Mouse (Mus musculus): Measurements from ENCODE around the gene Atrn. TPM values are rescaled to one million over a fixed set of nuclear protein-coding genes. Genes with fewer than 3 reads are reported as not detected.
A peak's percentile ranks its signal among the peaks of the same experiment; 100 is the strongest.

The Atrn gene
- polyA plus RNA-seq, 1 experiment from 2014 or later = 5.4 TPM

DNA sequence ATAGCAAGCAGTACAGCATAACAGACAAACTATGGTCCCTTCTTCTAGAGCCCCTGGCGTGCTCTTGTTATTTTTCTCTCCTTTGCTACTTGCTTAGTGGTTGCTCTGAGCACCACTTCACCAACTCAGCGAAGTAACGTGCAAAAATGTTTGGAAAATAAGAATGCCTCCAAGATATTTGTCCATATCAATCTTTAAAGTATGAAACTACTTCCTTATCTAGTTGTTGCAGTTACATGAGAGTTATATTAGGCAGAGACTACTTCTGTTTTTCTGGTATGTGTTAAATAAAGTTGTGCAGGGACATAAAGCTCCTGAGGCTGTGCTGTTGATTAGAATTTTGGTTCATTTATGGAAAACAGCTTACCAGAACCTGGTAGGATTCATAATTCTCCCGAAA is 64.7 kb downstream of the Atrn start:
- Histone ChIP-seq H3K27me3 (no peaks in the 10 kb centered on the region), H3K9ac (no peak overlapping the region), H3K36me3 (peaks cover 17% of the 10 kb centered on the region; the same call in 1 of the 2 replicates), H3K4me2 (no peak overlapping the region), H3K4me3 (no peak overlapping the region), H3K9me3 (no peaks in the 10 kb centered on the region), H3K27ac (no peak overlapping the region), H3K4me1 (no peaks in the 10 kb centered on the region)
- WGBS = 86% methylated on average over 4 of the region's 4 CpGs
- no peak for ATAC-seq (ENCODE audit: borderline replicate concordance, extremely low read depth, low FRiP score, low TSS enrichment)

DNA sequence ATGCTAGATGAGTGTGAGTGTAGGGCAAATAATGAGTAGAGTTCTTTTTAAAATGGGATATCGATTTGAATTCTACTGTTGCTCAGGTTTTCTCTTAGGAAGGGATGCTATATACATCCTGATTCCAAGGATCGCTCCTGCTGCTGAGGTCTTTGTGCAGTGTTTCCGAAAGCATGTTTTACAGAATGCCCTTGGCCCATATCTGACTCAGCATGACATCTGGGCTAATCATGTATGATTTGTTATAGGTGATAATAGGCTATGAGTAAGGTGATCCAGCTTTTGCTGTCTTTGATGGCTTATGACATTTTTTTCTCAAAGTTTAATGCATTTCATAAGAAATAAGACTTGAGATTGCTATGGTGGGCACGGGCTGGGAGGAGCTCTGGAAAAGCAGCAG is 66.1 kb downstream of the Atrn start:
- no peak for ATAC-seq (ENCODE audit: borderline replicate concordance, extremely low read depth, low FRiP score, low TSS enrichment)
- no peaks in the 10 kb centered on the region for H3K4me1 ChIP-seq

DNA sequence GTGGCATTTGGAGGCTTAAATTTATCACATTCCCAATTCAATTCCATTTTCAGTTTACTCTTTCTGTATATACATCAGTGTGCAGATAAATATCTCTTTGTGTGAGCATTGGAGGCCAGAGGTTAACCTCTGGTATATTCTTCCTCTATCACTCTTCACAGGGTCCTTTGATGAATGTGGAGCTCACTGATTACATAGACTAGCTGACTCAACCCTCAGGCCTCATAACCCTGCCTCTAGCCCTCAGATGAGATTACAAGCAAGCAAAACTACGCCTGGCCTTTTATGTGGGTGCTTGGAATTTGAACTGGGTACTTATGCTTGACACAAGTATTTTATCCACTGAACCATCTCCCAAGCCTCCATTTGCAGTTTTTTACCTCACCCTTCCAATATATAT is 68.6 kb downstream of the Atrn start:
- WGBS = 59% methylated on average over 1 of the region's 1 CpGs
- peaks cover 26% of the 10 kb centered on the region; the same call in 1 of the 2 replicates for H3K36me3 ChIP-seq

More for the DNA sequence above, 66.1 kb downstream of the Atrn start:
- Histone ChIP-seq H3K4me3 (no peak overlapping the region), H3K9me3 (no peaks in the 10 kb centered on the region), H3K27me3 (no peaks in the 10 kb centered on the region), H3K4me2 (no peak overlapping the region), H3K27ac (no peak overlapping the region), H3K36me3 (peaks cover 25% of the 10 kb centered on the region; the same call in 1 of the 2 replicates), H3K9ac (no peak overlapping the region)
- 90% methylated on average over 4 of the region's 4 CpGs for WGBS

DNA sequence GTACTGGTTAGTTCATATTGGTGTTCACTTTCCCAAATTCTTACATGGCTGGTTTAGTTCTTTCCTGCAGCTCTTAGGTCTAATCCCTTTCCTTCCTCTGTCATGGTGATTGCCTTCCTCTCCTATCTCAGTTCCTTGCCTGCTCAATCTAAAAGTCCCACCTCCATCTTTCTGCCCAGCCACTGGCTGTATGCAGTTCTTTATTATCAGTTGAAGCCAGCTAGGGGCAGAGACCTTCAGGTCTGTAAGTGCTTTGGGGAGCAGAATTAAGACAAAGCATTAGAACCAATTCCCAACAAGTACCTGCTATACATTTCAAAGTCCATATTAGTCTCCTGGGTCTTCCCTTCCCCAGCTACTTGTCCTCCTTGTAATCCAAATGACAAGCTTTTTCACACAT is 71.3 kb downstream of the Atrn start:
- Histone ChIP-seq H3K9me3 (no peaks in the 10 kb centered on the region), H3K36me3 (peaks cover 28% of the 10 kb centered on the region; the same call in 1 of the 2 replicates), H3K27me3 (no peaks in the 10 kb centered on the region), H3K4me1 (no peaks in the 10 kb centered on the region), H3K9ac (no peak overlapping the region), H3K27ac (no peak overlapping the region), H3K4me3 (no peak overlapping the region), H3K4me2 (no peak overlapping the region)
- no peak for ATAC-seq (ENCODE audit: borderline replicate concordance, extremely low read depth, low FRiP score, low TSS enrichment)

More for the DNA sequence above, 68.6 kb downstream of the Atrn start:
- no peaks in the 10 kb centered on the region for H3K9me3 ChIP-seq
- no peak overlapping the region for H3K4me3 ChIP-seq
- H3K4me2 ChIP-seq = no peak overlapping the region
- H3K9ac ChIP-seq = no peak overlapping the region
- H3K27ac ChIP-seq = no peak overlapping the region
- no peak for ATAC-seq (ENCODE audit: borderline replicate concordance, extremely low read depth, low FRiP score, low TSS enrichment)
- no peaks in the 10 kb centered on the region for H3K4me1 ChIP-seq
- no peaks in the 10 kb centered on the region for H3K27me3 ChIP-seq

DNA sequence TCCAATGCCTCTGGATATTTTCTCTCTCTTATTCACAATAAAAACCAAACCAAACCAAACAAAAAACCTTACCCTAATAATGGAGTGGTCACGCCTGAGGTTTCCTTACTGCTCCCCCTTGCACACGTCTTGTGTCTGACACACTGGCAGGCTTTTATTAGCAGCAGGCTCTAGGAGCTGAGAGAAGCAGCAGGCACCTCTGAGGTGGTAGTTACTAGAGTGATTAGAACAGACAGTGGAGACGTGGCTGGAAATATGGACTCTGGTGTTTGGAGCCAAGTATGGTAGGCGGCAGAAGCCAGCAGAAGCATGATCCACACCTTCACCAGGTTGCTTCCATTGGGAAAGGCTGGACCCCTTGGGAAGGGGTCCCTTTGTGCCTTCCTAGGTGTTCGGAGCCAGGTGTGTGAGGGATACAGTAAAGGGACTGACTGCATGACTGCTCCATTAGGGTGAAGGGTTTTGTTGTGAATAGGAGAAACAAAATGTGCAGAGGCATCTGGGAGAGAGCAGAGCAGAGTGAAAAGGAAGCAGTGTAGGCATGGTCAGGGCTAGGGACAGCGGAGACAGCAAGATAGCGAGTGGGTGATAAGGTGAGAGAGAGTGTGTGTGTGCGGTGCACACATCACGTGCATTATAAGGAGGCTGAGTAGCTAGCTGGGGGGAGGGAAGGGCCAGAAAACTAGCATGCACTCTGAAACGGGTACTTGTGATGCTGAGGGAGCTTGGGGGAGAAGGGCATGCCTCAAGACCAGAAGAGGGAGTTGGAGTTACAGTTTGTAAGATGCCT is 72.0 kb downstream of the Atrn start:
- no peaks in the 10 kb centered on the region for H3K27me3 ChIP-seq
- H3K27ac ChIP-seq = no peak overlapping the region
- WGBS = 76% methylated on average over 10 of the region's 10 CpGs
- H3K4me2 ChIP-seq = no peak overlapping the region
- ATAC-seq (ENCODE audit: borderline replicate concordance, extremely low read depth, low FRiP score, low TSS enrichment) = no peak
- peaks cover 30% of the 10 kb centered on the region; the same call in 1 of the 2 replicates for H3K36me3 ChIP-seq
- H3K4me3 ChIP-seq = no peak overlapping the region
- H3K4me1 ChIP-seq = no peaks in the 10 kb centered on the region
- no peak overlapping the region for H3K9ac ChIP-seq
- no peaks in the 10 kb centered on the region for H3K9me3 ChIP-seq

DNA sequence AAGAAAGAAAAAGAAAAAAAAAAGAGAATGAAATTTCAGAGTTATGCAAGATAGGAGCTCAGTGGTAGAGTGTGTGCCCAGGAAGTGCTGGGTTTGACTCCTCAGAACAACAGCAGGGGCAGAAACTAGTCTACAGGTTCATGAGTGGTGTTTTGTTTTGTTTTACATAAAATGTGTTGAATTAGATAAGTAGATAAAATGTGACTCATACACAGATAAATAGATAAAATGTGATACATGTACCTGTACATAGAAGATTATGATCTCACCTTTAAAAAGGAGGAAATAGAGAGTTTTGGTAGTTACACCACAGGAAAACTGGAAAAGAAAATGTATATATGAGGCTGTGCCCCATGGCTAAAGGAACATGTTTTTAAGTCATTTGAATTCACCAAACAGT is 72.8 kb downstream of the Atrn start:
- no peaks in the 10 kb centered on the region for H3K9me3 ChIP-seq
- peaks cover 22% of the 10 kb centered on the region; the same call in 1 of the 2 replicates for H3K36me3 ChIP-seq
- no peak overlapping the region for H3K27ac ChIP-seq
- H3K4me1 ChIP-seq = no peaks in the 10 kb centered on the region
- no peak overlapping the region for H3K4me2 ChIP-seq
- no peak for ATAC-seq (ENCODE audit: borderline replicate concordance, extremely low read depth, low FRiP score, low TSS enrichment)
- H3K27me3 ChIP-seq = no peaks in the 10 kb centered on the region
- H3K9ac ChIP-seq = no peak overlapping the region
- H3K4me3 ChIP-seq = no peak overlapping the region

DNA sequence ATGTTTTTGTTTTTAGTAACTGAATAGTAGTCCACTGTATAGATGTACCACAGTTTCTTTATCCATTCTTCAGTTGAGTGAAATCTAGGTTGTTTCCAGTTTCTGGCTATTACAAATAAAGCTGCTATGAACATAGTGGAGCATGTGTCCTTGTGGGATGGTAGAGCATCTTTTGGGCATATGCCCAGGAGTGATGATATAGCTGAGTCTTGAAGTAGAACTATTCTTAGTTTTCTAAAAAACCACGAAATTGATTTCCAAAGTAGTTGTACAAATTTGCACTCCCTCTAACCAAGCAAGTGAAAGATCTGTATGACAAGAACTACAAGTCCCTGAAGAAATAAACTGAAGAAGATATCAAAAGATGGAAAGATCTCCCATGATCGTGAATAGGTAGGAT is 86.5 kb downstream of the Atrn start:
- ATAC-seq (ENCODE audit: borderline replicate concordance, extremely low read depth, low FRiP score, low TSS enrichment) = no peak

DNA sequence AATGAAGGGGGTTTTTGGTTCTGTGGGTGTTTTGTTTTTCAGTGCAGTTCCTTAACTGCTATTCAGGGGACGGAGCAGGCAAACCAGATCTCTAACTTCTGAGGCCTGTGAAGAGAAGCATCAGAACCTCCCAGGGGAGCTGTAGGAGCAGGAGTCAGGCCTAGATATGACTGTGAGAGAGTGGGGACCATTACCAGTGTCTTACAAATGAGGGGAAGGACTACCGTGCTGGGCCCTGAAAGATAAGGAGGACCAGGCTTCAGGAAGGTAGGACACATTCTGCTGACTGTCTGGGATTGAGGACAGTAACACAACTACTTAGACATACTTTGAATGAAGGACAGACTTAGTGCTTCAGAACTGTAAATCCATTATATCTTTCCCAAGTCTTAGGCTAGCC is 102.8 kb downstream of the Atrn start:
- H3K4me2 ChIP-seq = no peak overlapping the region
- H3K9ac ChIP-seq = no peak overlapping the region
- no peak for ATAC-seq (ENCODE audit: borderline replicate concordance, extremely low read depth, low FRiP score, low TSS enrichment)
- no peaks in the 10 kb centered on the region for H3K4me1 ChIP-seq
- no peaks in the 10 kb centered on the region for H3K27me3 ChIP-seq
- H3K4me3 ChIP-seq = no peak overlapping the region
- H3K9me3 ChIP-seq = no peaks in the 10 kb centered on the region
- H3K27ac ChIP-seq = no peak overlapping the region
- peaks cover 11% of the 10 kb centered on the region; the same call in 1 of the 2 replicates for H3K36me3 ChIP-seq
- 87% methylated on average over 2 of the region's 2 CpGs for WGBS

More for the DNA sequence above, 86.5 kb downstream of the Atrn start:
- Histone ChIP-seq H3K9ac (no peak overlapping the region), H3K36me3 (peaks cover 3% of the 10 kb centered on the region; the same call in 1 of the 2 replicates), H3K4me2 (no peak overlapping the region), H3K4me1 (no peaks in the 10 kb centered on the region), H3K27me3 (no peaks in the 10 kb centered on the region), H3K27ac (no peak overlapping the region), H3K4me3 (no peak overlapping the region), H3K9me3 (no peaks in the 10 kb centered on the region)
- 92% methylated on average over 2 of the region's 2 CpGs for WGBS

DNA sequence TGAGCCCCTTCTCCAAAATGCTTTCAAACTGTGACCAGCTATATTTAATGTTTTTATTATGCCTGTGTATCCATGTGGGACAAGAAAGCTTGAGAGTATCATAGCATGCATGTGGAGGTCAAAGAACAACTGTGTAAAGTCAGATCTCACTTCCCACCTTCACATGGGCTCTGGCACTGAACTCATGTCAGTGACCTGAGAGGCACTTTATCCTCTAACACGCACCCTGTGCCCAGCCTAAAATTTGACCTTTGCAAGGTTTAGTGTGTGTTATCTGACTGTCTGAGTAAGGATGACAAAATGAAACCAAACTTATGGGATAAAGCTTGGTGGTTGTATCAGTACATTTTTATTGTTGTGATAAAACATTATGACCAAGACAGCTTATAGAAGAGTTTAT is 104.3 kb downstream of the Atrn start:
- no peaks in the 10 kb centered on the region for H3K9me3 ChIP-seq
- H3K4me1 ChIP-seq = no peaks in the 10 kb centered on the region
- 61% methylated on average over 1 of the region's 1 CpGs for WGBS
- no peak overlapping the region for H3K4me2 ChIP-seq
- no peak overlapping the region for H3K4me3 ChIP-seq
- H3K27me3 ChIP-seq = no peaks in the 10 kb centered on the region
- H3K9ac ChIP-seq = no peak overlapping the region
- peaks cover 13% of the 10 kb centered on the region; the same call in 1 of the 2 replicates for H3K36me3 ChIP-seq
- no peak for ATAC-seq (ENCODE audit: borderline replicate concordance, extremely low read depth, low FRiP score, low TSS enrichment)
- H3K27ac ChIP-seq = no peak overlapping the region

DNA sequence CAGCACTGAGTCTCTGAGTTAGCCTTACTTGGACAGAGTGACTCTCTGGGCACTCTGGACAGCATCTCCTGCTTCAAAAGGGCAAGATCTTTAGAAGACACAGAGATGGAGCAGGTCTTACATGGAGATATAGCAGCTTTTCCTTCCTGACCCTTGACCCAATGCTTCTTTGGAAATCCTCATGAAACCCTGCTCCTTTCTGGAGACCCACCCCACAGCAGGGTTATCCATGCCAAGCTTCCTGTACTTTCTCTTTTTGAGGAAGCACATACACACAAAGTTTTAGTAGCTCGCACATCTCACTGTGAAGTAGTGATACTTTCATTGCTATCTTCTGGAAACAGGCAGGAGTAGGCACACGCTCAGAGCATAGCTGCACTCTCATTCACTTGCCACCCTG is 118.9 kb downstream of the Atrn start:
- ATAC-seq (ENCODE audit: borderline replicate concordance, extremely low read depth, low FRiP score, low TSS enrichment) = no peak
- 86% methylated on average over 2 of the region's 2 CpGs for WGBS
- Histone ChIP-seq H3K9ac (no peak overlapping the region), H3K4me2 (no peak overlapping the region), H3K9me3 (no peaks in the 10 kb centered on the region), H3K36me3 (peaks cover 15% of the 10 kb centered on the region; the same call in 1 of the 2 replicates), H3K4me1 (no peaks in the 10 kb centered on the region), H3K27me3 (no peaks in the 10 kb centered on the region), H3K4me3 (no peak overlapping the region), H3K27ac (no peak overlapping the region)

DNA sequence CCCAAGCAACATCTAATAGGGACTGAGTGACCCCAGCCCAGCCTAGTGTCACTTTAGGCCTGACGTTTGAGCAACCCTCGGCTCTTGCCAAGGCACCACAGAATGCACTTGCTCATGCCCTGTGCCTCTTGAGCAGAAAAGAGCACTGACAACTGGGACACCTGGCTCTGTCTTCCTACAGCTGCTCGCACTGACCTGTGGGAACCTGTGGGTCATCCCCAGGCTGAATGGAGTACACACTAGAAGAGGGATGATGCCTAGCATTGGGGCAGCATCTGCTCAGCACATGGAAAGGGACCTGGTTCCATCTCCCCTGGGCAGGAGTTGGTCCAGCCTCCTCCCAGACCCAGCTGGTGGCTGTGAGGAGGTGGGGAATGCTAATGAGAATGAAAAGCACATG is 120.6 kb downstream of the Atrn start:
- peaks cover 15% of the 10 kb centered on the region; the same call in 1 of the 2 replicates for H3K36me3 ChIP-seq
- H3K27me3 ChIP-seq = no peaks in the 10 kb centered on the region
- H3K9ac ChIP-seq = no peak overlapping the region
- H3K4me3 ChIP-seq = no peak overlapping the region
- H3K27ac ChIP-seq = no peak overlapping the region
- H3K4me1 ChIP-seq = no peaks in the 10 kb centered on the region
- 91% methylated on average over 3 of the region's 3 CpGs for WGBS
- no peak overlapping the region for H3K4me2 ChIP-seq
- H3K9me3 ChIP-seq = no peaks in the 10 kb centered on the region
- no peak for ATAC-seq (ENCODE audit: borderline replicate concordance, extremely low read depth, low FRiP score, low TSS enrichment)

DNA sequence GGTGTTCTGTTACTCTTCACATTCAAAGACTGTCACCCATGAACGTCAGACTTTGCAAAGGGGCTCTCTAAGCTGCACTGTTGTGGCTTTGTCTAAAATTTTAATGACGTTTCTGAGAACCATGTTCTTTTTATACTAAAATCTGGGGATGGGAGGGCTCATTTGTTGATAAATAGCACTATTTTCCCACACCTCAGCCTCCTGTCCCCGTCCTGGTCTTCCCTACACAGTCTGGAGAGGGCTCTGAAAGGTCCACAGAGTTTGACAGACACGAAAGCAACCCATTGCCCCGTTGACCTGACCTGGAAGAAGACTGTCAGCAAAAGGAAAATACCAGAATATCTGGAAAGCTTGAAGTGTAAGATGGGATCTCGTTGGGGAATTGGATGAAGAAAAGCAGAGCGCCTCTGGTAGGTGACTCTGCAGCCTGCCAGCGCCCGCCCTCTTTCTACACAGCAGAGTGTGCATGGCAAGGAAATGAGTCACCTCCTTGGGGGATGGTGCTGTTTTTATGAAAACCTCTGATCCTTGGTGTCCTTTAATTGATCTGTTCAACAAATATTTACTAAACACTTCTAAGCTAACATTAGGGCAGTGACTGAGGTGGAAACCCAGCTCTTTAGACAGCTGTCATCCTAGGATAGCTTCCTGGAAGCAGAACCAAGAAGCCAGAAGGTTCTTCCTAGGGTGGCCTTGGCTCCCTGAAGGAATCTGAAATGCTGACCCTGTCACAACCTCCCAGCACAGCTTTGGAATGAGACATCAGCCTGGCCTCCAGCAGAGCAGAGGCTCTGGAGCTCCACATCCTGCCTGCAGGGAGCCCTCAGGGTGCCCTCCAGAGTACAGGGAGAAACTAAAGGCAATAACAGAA is 123.0 kb downstream of the Atrn start:
- H3K36me3 ChIP-seq = peaks cover 10% of the 10 kb centered on the region; the same call in 1 of the 2 replicates
- H3K4me2 ChIP-seq = no peak overlapping the region
- 45% methylated on average over 9 of the region's 9 CpGs for whole genome bisulfite sequencing
- ATAC-seq (ENCODE audit: borderline replicate concordance, extremely low read depth, low FRiP score, low TSS enrichment) = no peak
- H3K27ac ChIP-seq = 0 out of 2 replicates have a peak overlapping the region, but pooled peaks have one; percentile 3
- no peak overlapping the region for H3K9ac ChIP-seq
- H3K9me3 ChIP-seq = no peaks in the 10 kb centered on the region
- H3K4me3 ChIP-seq = no peak overlapping the region
- H3K27me3 ChIP-seq = no peaks in the 10 kb centered on the region
- no peaks in the 10 kb centered on the region for H3K4me1 ChIP-seq
